Mouse (Mus musculus) central nervous system, embryonic 18 days (tissue): ENCODE data around the gene Ptpn7. TPM values are rescaled to one million over a fixed set of nuclear protein-coding genes. Genes with fewer than 3 reads are reported as not detected.

ENCODE experiments used
- polyA plus RNA-seq: library from polyadenylated mRNA; depleted of rRNA; stranded (reverse); fragments of >200 nt; gene quantifications from 2 replicates; pipeline ENCODE4 v1.2.3, GENCODE M21; 2012; rRNA removed

Gene Ptpn7
- 0.13 and 0.16 TPM in 2 replicates for polyA plus RNA-seq

GRCm38 (mm10) chr1:135132473-135132872, at the start of gene Ptpn7:
Gene Ptpn7, plus strand, starts transcription at chr1:135132700.

DNA sequence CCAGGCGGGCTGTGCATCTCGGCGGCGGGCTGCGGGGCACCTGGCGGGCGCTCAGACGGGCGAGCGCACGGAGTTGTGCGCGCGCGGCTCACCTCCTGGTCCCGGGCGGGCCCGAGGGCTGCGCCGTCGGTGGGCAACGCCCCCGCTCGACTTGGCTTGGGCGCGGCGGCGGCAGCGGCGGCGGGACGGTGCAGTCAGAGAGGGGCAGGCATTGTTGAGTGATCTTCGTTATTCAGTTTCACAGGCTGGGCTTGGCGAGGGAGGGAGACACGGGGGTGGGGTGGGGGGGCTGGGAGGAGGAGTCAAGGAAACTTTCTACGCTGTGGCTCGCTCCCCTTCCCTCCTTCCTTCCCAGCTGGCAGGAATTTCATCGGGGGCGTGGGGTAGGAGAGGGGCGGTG, 27.4 kb upstream of the Ptpn7 start, which contains the start of gene Lgr6:
Gene Lgr6, minus strand, starts transcription at position 153 of the 400 bp plus-strand sequence.

GRCm38 (mm10) chr1:135146077-135146945, 13.8 kb downstream of the Ptpn7 start, which contains the start of gene Arl8a:
Gene Arl8a, plus strand, starts transcription at chr1:135146824.

DNA sequence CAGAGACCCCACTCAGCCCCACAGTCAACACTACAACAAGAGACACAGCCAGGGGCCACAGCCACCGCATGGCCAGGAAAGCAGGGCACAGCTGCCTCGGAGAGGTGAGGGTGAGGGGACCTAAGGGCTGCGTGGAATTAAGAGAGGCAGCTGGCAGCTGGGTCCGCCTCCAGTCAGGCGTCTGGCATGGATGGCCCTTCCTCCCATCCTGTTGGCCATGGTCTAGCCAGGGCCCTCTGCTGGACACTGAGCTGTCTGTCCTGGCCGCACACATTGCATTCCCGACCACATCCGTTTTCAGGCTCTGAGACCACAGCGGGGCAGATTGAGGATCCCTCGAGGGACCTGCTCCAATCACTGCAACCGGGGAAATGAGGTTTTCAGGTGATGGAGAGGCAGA, 34.9 kb downstream of the Ptpn7 start, which contains the start of gene Gpr37l1:
Gene Gpr37l1, minus strand, starts transcription at position 247 of the 400 bp plus-strand sequence.

Other genes with a start within 250 kb of the Ptpn7 start
- gene Ppp1r12b, start 176.8 kb upstream of the Ptpn7 start, polyA plus RNA-seq = 16.1 and 19.7 TPM in 2 replicates
- 8.8 and 9.0 TPM in 2 replicates for gene Ube2t, start 170.1 kb upstream of the Ptpn7 start, polyA plus RNA-seq
- 0.69 and 0.95 TPM in 2 replicates for gene Lgr6, start 27.4 kb upstream of the Ptpn7 start, polyA plus RNA-seq
- gene Arl8a, start 14.1 kb downstream of the Ptpn7 start, polyA plus RNA-seq = 448 and 480 TPM in 2 replicates
- 3.6 and 4.9 TPM in 2 replicates for gene Gpr37l1, start 35.0 kb downstream of the Ptpn7 start, polyA plus RNA-seq
- 0.21 and 1.3 TPM in 2 replicates for gene Elf3, start 125.9 kb downstream of the Ptpn7 start, polyA plus RNA-seq
- 48.3 and 49.5 TPM in 2 replicates for gene Rnpep, start 151.4 kb downstream of the Ptpn7 start, polyA plus RNA-seq
- 50.9 and 56.6 TPM in 2 replicates for gene Timm17a, start 181.1 kb downstream of the Ptpn7 start, polyA plus RNA-seq
- 0.21 and 0.32 TPM in 2 replicates for gene Lmod1, start 192.1 kb downstream of the Ptpn7 start, polyA plus RNA-seq
- 61.4 and 62.5 TPM in 2 replicates for gene Shisa4, start 242.5 kb downstream of the Ptpn7 start, polyA plus RNA-seq